8 mouse cellular contexts compared by ENCODE assay signal in genomic region chr6:115775838-115776237, GRCm38 (mm10). TPM values are rescaled to one million over a fixed set of nuclear protein-coding genes. Genes with fewer than 3 reads are reported as not detected.
A peak's percentile ranks its signal among the peaks of the same experiment; 100 is the strongest.
DNase-seq lines count a peak whose midpoint lies in the region; ATAC-seq and TF ChIP-seq lines count a peak whose summit lies in the region.

No protein-coding gene starts in this region.

- TF ChIP-seq CTCF in brain, embryonic 14.5 days (IDR thresholded peaks at IDR 0.05; ENCODE audit: borderline replicate concordance, extremely low read depth, insufficient read depth, insufficient read length): no peak

- H3K27ac ChIP-seq in heart, embryonic 10.5 days: peak overlapping the region; percentile 97
- peak overlapping the region; percentile 91 for H3K27ac ChIP-seq in limb, embryonic 15.5 days

- H3K27me3 ChIP-seq in heart, embryonic 10.5 days (ENCODE audit: insufficient read depth, poor library complexity, severe bottlenecking): no peaks in the 10 kb centered on the region
- H3K27me3 ChIP-seq in limb, embryonic 15.5 days: no peaks in the 10 kb centered on the region

- H3K4me3 ChIP-seq in heart, embryonic 10.5 days: peak overlapping the region; percentile 82
- peak overlapping the region; percentile 86 for H3K4me3 ChIP-seq in limb, embryonic 15.5 days

- peak overlapping the region; percentile 73; the same call in 1 of the 2 replicates for H3K9ac ChIP-seq in limb, embryonic 15.5 days

- H3K9me3 ChIP-seq in heart, embryonic 10.5 days: no peaks in the 10 kb centered on the region
- no peaks in the 10 kb centered on the region for H3K9me3 ChIP-seq in limb, embryonic 15.5 days

- H3K4me1 ChIP-seq in heart, embryonic 10.5 days: peaks cover 34% of the 10 kb centered on the region
- H3K4me1 ChIP-seq in limb, embryonic 15.5 days: peaks cover 25% of the 10 kb centered on the region

- ATAC-seq in limb, embryonic 15.5 days (ENCODE audit: insufficient number of reproducible peaks, low FRiP score, low TSS enrichment, low read depth): no peak
- ATAC-seq in activated CD4-positive, CD25-positive, alpha-beta regulatory T cell, adult 4 months: no peak

- no peak for TF ChIP-seq POLR2A in brain, embryonic 14.5 days (IDR thresholded peaks at IDR 0.05; ENCODE audit: borderline replicate concordance, extremely low read depth, insufficient read depth, insufficient read length, poor library complexity, severe bottlenecking)

- WGBS in heart, embryonic 10.5 days: 36% methylated on average over 3 of the region's 3 CpGs
- WGBS in limb, embryonic 15.5 days: 37% methylated on average over 3 of the region's 3 CpGs

- H3K36me3 ChIP-seq in heart, embryonic 10.5 days: peaks cover 30% of the 10 kb centered on the region
- H3K36me3 ChIP-seq in limb, embryonic 15.5 days: peaks cover 22% of the 10 kb centered on the region

- peak; percentile 20 for DNase-seq in brain, embryonic 14.5 days (ENCODE audit: low read depth)
- peak; percentile 63 to 67 for DNase-seq in cerebellum, postnatal 14 days
- DNase-seq in heart, embryonic 10.5 days (ENCODE audit: low spot score): peak; percentile 86
- no peak for DNase-seq in adrenal gland, adult 2 months
- no peak for DNase-seq in spleen, postnatal 10 days (ENCODE audit: low spot score in 2 of 2)
- DNase-seq in spleen, adult 18-20 months: no peak

- peak overlapping the region; percentile 71 for H3K4me2 ChIP-seq in limb, embryonic 15.5 days

RNA-seq across cellular contexts. Expression of gene Cand2, which starts 1.5 kb away (rescaled TPM):
- 30.5 and 37.1 TPM in 2 replicates for polyA plus RNA-seq in brain, embryonic 14.5 days (2012; rRNA removed)
- 60.0 and 73.9 TPM in 2 replicates for polyA plus RNA-seq in heart, embryonic 10.5 days (2016; fragmentation: Nextera tagmentation; extraction: Ambion mirVana)
- polyA plus RNA-seq in limb, embryonic 15.5 days (2015; fragmentation: Nextera tagmentation; extraction: Ambion mirVana): 33.8 and 36.2 TPM in 2 replicates
- total RNA-seq in adrenal gland, adult 2 months (2021): 10 to 100 TPM in 1 of 2 experiments, 1 to 10 TPM in 1; 8.9 to 16.1 TPM
- polyA plus RNA-seq in adrenal gland, adult 2 months (2012; rRNA removed): 16.6 and 18.3 TPM in 2 replicates
- polyA plus RNA-seq in activated CD4-positive, CD25-positive, alpha-beta regulatory T cell, adult 4 months (2017; shearing (Covaris generic)): 1 to 10 TPM; 2.3 to 3.3 TPM

RNA-seq across cellular contexts. Expression of gene Tmem40, which starts 13.6 kb away (rescaled TPM):
- polyA plus RNA-seq in brain, embryonic 14.5 days (2012; rRNA removed): 1.1 and 1.6 TPM in 2 replicates
- polyA plus RNA-seq in heart, embryonic 10.5 days (2016; fragmentation: Nextera tagmentation; extraction: Ambion mirVana): 2.8 and 3.3 TPM in 2 replicates
- polyA plus RNA-seq in limb, embryonic 15.5 days (2015; fragmentation: Nextera tagmentation; extraction: Ambion mirVana): 42.0 and 45.4 TPM in 2 replicates
- total RNA-seq in adrenal gland, adult 2 months (2021): under 1 TPM in 1 of 2 experiments, not detected in 1; 0.35 TPM
- not detected in 2 replicates for polyA plus RNA-seq in adrenal gland, adult 2 months (2012; rRNA removed)
- polyA plus RNA-seq in activated CD4-positive, CD25-positive, alpha-beta regulatory T cell, adult 4 months (2017; shearing (Covaris generic)): not detected

RNA-seq across cellular contexts. Expression of gene Rpl32, which starts 32.7 kb away (rescaled TPM):
- polyA plus RNA-seq in brain, embryonic 14.5 days (2012; rRNA removed): 1,840 and 1,952 TPM in 2 replicates
- polyA plus RNA-seq in heart, embryonic 10.5 days (2016; fragmentation: Nextera tagmentation; extraction: Ambion mirVana): 1,266 and 1,290 TPM in 2 replicates
- polyA plus RNA-seq in limb, embryonic 15.5 days (2015; fragmentation: Nextera tagmentation; extraction: Ambion mirVana): 1,698 and 2,211 TPM in 2 replicates
- total RNA-seq in adrenal gland, adult 2 months (2021): 1,000 to 10,000 TPM; 1,129 to 1,275 TPM
- 61.9 and 71.3 TPM in 2 replicates for polyA plus RNA-seq in adrenal gland, adult 2 months (2012; rRNA removed)
- 1,000 to 10,000 TPM; 7,828 to 8,360 TPM for polyA plus RNA-seq in activated CD4-positive, CD25-positive, alpha-beta regulatory T cell, adult 4 months (2017; shearing (Covaris generic))

Comparison
In these comparisons a context has a peak if more than half of its experiments do, and no peak if none do; other contexts are left out.
1. DNase-seq: peak in brain, embryonic 14.5 days (single experiment), cerebellum, postnatal 14 days (2 of 2) and heart, embryonic 10.5 days (single experiment); none in adrenal gland, adult 2 months (single experiment), spleen, postnatal 10 days (0 of 2) and spleen, adult 18-20 months (0 of 2).
2. RNA of gene Tmem40, which starts 13.6 kb away (polyA plus RNA-seq): 42.0 to 45.4 TPM in limb, embryonic 15.5 days; 2.8 to 3.3 TPM in heart, embryonic 10.5 days, 1.1 to 1.6 TPM in brain, embryonic 14.5 days, not detected in activated CD4-positive, CD25-positive, alpha-beta regulatory T cell, adult 4 months and not detected in adrenal gland, adult 2 months; every median in the first group is over 10 times any median in the second.
3. RNA of gene Rpl32, which starts 32.7 kb away (polyA plus RNA-seq): 7,828 to 8,360 TPM in activated CD4-positive, CD25-positive, alpha-beta regulatory T cell, adult 4 months, 1,698 to 2,211 TPM in limb, embryonic 15.5 days, 1,840 to 1,952 TPM in brain, embryonic 14.5 days and 1,266 to 1,290 TPM in heart, embryonic 10.5 days; 61.9 to 71.3 TPM in adrenal gland, adult 2 months; every median in the first group is over 10 times any median in the second.